ENCODE assay signal across 8 mouse cellular contexts in the genomic region with DNA sequence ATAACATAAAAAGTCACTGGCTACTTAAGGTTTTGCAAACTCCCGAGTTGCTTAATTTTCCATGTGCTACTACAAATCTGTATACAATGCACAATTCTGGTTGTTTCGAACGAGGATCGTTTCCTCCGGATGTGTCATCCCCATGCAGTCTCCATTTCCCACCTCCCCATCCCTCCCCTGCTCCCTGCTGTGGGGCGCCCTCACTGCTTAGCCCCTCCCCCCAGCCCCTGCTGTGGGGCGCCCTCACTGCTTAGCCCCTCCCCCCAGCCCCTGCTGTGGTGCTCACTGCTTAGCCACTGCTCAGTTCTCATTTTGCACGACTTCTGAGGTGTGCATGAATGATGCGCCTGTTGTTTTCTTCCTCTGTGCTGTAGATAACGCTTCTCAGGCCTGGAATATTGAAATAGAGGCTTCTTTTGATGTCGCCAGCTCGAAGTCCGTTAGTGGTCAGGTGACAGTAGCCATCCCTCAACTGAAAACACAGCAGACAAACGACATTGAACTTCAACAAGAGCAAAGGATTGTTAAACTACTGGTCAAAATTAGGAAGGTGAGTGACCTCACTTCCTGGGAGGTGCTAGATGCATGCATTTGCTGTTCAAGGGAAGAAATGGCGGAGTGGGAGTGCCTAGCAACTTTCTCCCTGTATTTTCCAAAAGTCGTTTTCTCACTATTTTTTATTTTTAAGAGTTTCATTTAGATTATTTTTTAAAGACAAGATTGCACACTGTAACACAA. TPM values are rescaled to one million over a fixed set of nuclear protein-coding genes. Genes with fewer than 3 reads are reported as not detected.
DNase-seq lines count a peak whose midpoint lies in the region; ATAC-seq lines count a peak whose summit lies in the region.
"Had no signal": no experiment of that assay in that cellular context is flagged by ENCODE, and none has a peak within 500 bp of the region (broad histone marks: within the 10 kb centered on the region; RNA-seq: fewer than 3 reads in every experiment).

No protein-coding gene starts in this region.

- H3K4me1 ChIP-seq in kidney, embryonic 15.5 days = peaks cover 21% of the 10 kb centered on the region
- H3K4me1 ChIP-seq in liver, embryonic 16.5 days (ENCODE audit: control insufficient read depth, low read depth, low read length) = no peaks in the 10 kb centered on the region

- H3K9me3 ChIP-seq in kidney, embryonic 15.5 days (replicated peaks) = no peaks in the 10 kb centered on the region
- no peaks in the 10 kb centered on the region for H3K9me3 ChIP-seq in liver, embryonic 16.5 days (replicated peaks; ENCODE audit: control insufficient read depth, low read length)

- no peak overlapping the region for H3K9ac ChIP-seq in kidney, embryonic 15.5 days
- no peak overlapping the region for H3K9ac ChIP-seq in liver, embryonic 16.5 days (ENCODE audit: low read depth, low read length)

- H3K36me3 ChIP-seq in kidney, embryonic 15.5 days = no peaks in the 10 kb centered on the region
- no peaks in the 10 kb centered on the region for H3K36me3 ChIP-seq in liver, embryonic 16.5 days (ENCODE audit: control insufficient read depth, insufficient read depth)

- no peak for DNase-seq in kidney, postnatal 4 days
- DNase-seq in R1 (ENCODE audit: low read depth, low spot score) = peak; percentile 94
- DNase-seq in layer of hippocampus, adult 11-12 months (ENCODE audit: low spot score) = no peak
- no peak for DNase-seq in cerebellum, postnatal 4 days (ENCODE audit: low spot score in 2 of 2)

- ATAC-seq in kidney, embryonic 15.5 days (replicated peaks; ENCODE audit: low FRiP score) = peak; percentile 52; the same call in 1 of the 2 replicates
- ATAC-seq in granulocyte monocyte progenitor cell, adult 5-6 weeks (replicated peaks; ENCODE audit: poor library complexity, severe bottlenecking) = peak; percentile 36
- peak; percentile 39; the same call in 1 of the 2 replicates for ATAC-seq in liver, embryonic 16.5 days (ENCODE audit: low read depth)

- H3K4me2 ChIP-seq in kidney, embryonic 15.5 days = peak overlapping the region; percentile 24
- no peak overlapping the region for H3K4me2 ChIP-seq in liver, embryonic 16.5 days (ENCODE audit: low read depth, low read length)

- H3K4me3 ChIP-seq in kidney, embryonic 15.5 days (replicated peaks) = no peak overlapping the region
- no peak overlapping the region for H3K4me3 ChIP-seq in liver, embryonic 16.5 days (ENCODE audit: low read depth, low read length)
- H3K4me3 ChIP-seq: erythroblast, embryonic 14.5 days had no signal

- 50% methylated on average over 16 of the region's 16 CpGs for WGBS in kidney, embryonic 15.5 days
- WGBS in liver, embryonic 16.5 days (ENCODE audit: insufficient replicate concordance) = 40% methylated on average over 16 of the region's 16 CpGs

- H3K27ac ChIP-seq in kidney, embryonic 15.5 days = peak overlapping the region; percentile 75
- no peak overlapping the region for H3K27ac ChIP-seq in liver, embryonic 16.5 days (ENCODE audit: low read length)

- H3K27me3 ChIP-seq in kidney, embryonic 15.5 days = no peaks in the 10 kb centered on the region
- H3K27me3 ChIP-seq in liver, embryonic 16.5 days (ENCODE audit: control insufficient read depth, insufficient read depth, low read depth, low read length) = no peaks in the 10 kb centered on the region

RNA-seq across cellular contexts. Expression of gene Manba, which starts 37.4 kb away (rescaled TPM):
- 24.2 and 27.3 TPM in 2 replicates for polyA plus RNA-seq in kidney, embryonic 15.5 days (2015; fragmentation: Nextera tagmentation; extraction: Ambion mirVana)
- total RNA-seq in granulocyte monocyte progenitor cell, adult 5-6 weeks (2014; fragmentation: Nextera tagmentation) = 24.6 and 54.4 TPM in 2 replicates
- total RNA-seq in granulocyte monocyte progenitor cell, adult 5-6 weeks (2017) = 33.6 and 38.8 TPM in 2 replicates
- polyA plus RNA-seq in liver, embryonic 16.5 days (2015; fragmentation: Nextera tagmentation; extraction: Ambion mirVana) = 6.6 and 7.2 TPM in 2 replicates
- polyA plus RNA-seq: erythroblast, embryonic 14.5 days had no signal
